Mouse (Mus musculus) lung, embryonic 15.5 days (tissue): Measurements from ENCODE around the gene Lhfpl2. TPM values are rescaled to one million over a fixed set of nuclear protein-coding genes. Genes with fewer than 3 reads are reported as not detected.

Experiments
- ATAC-seq: fragments of 200-750 bp; cut with Nextera tagmentation; 2 replicates; pipeline ENCODE4 v1.8.0; 2017; ENCODE audit warnings: moderate number of reproducible peaks, borderline replicate concordance; ENCODE audit not compliant: low FRiP score, low TSS enrichment; ENCODE audit errors: extremely low read depth
- H3K27ac ChIP-seq: fragments of 300-500 bp; sonication (generic); 2 replicates; pipeline ENCODE4 v1.5.1; 2015; ENCODE audit warnings: moderate library complexity, mild to moderate bottlenecking, inconsistent platforms
- H3K27me3 ChIP-seq: fragments of 300-500 bp; sonication (generic); 2 replicates; pipeline ENCODE4 v1.6.1; 2015; ENCODE audit warnings: inconsistent platforms
- H3K36me3 ChIP-seq: fragments of 300-500 bp; sonication (generic); 2 replicates; pipeline ENCODE4 v1.6.1; 2015; ENCODE audit warnings: inconsistent platforms
- H3K4me1 ChIP-seq: fragments of 300-500 bp; sonication (generic); 2 replicates; pipeline ENCODE4 v1.6.1; 2015; ENCODE audit warnings: inconsistent platforms
- H3K4me2 ChIP-seq: fragments of 300-500 bp; sonication (generic); 2 replicates; pipeline ENCODE4 v1.6.1; 2015; ENCODE audit warnings: inconsistent platforms, mild to moderate bottlenecking, moderate library complexity
- H3K4me3 ChIP-seq: fragments of 300-500 bp; sonication (generic); 2 replicates; pipeline ENCODE4 v1.5.1; 2015; ENCODE audit warnings: mild to moderate bottlenecking, inconsistent platforms
- H3K9ac ChIP-seq: fragments of 300-500 bp; sonication (generic); 2 replicates; pipeline ENCODE4 v1.6.1; 2015; ENCODE audit warnings: inconsistent platforms
- H3K9me3 ChIP-seq: fragments of 300-500 bp; sonication (generic); 2 replicates; pipeline ENCODE4 v1.6.1; 2016; ENCODE audit warnings: inconsistent platforms
- WGBS: fragments of 180-500 bp; shearing (Covaris S2); methylation state at CpG from one replicate; pipeline ENCODE4 v1.1.7; 2015; 5-methylcytosine and 5-hydroxymethylcytosine counted together
- polyA plus RNA-seq: library from polyadenylated mRNA; unstranded; fragments of >200 nt; fragmentation: Nextera tagmentation; extraction: Ambion mirVana; gene quantifications from 2 replicates; pipeline ENCODE4 v1.2.1, GENCODE M21; 2015

The Lhfpl2 gene
- polyA plus RNA-seq, 1 experiment from 2014 or later = 56.7 TPM

- Histone ChIP-seq H3K4me2 (peak overlapping the region; percentile 85), H3K4me1 (peaks cover 36% of the 10 kb centered on the region), H3K36me3 (no peaks in the 10 kb centered on the region), H3K27ac (0 out of 2 replicates have a peak overlapping the region, but pooled peaks have one; percentile 16), H3K27me3 (no peaks in the 10 kb centered on the region), H3K9me3 (no peaks in the 10 kb centered on the region), H3K4me3 (peak overlapping the region; percentile 43), H3K9ac (peak overlapping the region; percentile 28)
- 4% methylated on average over 54 of the region's 55 CpGs for WGBS
- peak; percentile 39 for ATAC-seq
Observed at GRCm38 (mm10) chr13:94173633-94174576, 116.3 kb downstream of the Lhfpl2 start.

GRCm38 (mm10) chr13:94174577-94175279, 117.1 kb downstream of the Lhfpl2 start:
- ATAC-seq = no peak
- Histone ChIP-seq H3K4me1 (peaks cover 40% of the 10 kb centered on the region), H3K4me3 (peak overlapping the region; percentile 43), H3K27ac (no peak overlapping the region), H3K4me2 (peak overlapping the region; percentile 85), H3K27me3 (no peaks in the 10 kb centered on the region), H3K9ac (peak overlapping the region; percentile 28), H3K36me3 (no peaks in the 10 kb centered on the region), H3K9me3 (no peaks in the 10 kb centered on the region)
- WGBS = 27% methylated on average over 16 of the region's 16 CpGs

GRCm38 (mm10) chr13:94175379-94176050, 117.9 kb downstream of the Lhfpl2 start:
- no peak overlapping the region for H3K27ac ChIP-seq
- H3K4me3 ChIP-seq = 0 out of 2 replicates have a peak overlapping the region, but pooled peaks have one; percentile 43
- H3K9me3 ChIP-seq = no peaks in the 10 kb centered on the region
- WGBS = 67% methylated on average over 6 of the region's 6 CpGs
- peak overlapping the region; percentile 85 for H3K4me2 ChIP-seq
- H3K27me3 ChIP-seq = no peaks in the 10 kb centered on the region
- no peaks in the 10 kb centered on the region for H3K36me3 ChIP-seq
- peaks cover 42% of the 10 kb centered on the region for H3K4me1 ChIP-seq
- no peak overlapping the region for H3K9ac ChIP-seq
- ATAC-seq = no peak

GRCm38 (mm10) chr13:94177148-94177547, 119.6 kb downstream of the Lhfpl2 start:
- no peak overlapping the region for H3K4me2 ChIP-seq
- no peak overlapping the region for H3K27ac ChIP-seq
- no peak overlapping the region for H3K9ac ChIP-seq
- ATAC-seq = no peak
- no peak overlapping the region for H3K4me3 ChIP-seq
- no peaks in the 10 kb centered on the region for H3K36me3 ChIP-seq
- peaks cover 51% of the 10 kb centered on the region for H3K4me1 ChIP-seq
- H3K27me3 ChIP-seq = no peaks in the 10 kb centered on the region
- 47% methylated on average over 7 of the region's 7 CpGs for WGBS
- H3K9me3 ChIP-seq = no peaks in the 10 kb centered on the region

GRCm38 (mm10) chr13:94178401-94179040, 120.9 kb downstream of the Lhfpl2 start:
- H3K9me3 ChIP-seq = no peaks in the 10 kb centered on the region
- no peak overlapping the region for H3K4me2 ChIP-seq
- no peak overlapping the region for H3K4me3 ChIP-seq
- H3K27me3 ChIP-seq = no peaks in the 10 kb centered on the region
- WGBS = 56% methylated on average over 11 of the region's 11 CpGs
- no peaks in the 10 kb centered on the region for H3K36me3 ChIP-seq
- peak; percentile 12; the same call in 1 of the 2 replicates for ATAC-seq
- no peak overlapping the region for H3K27ac ChIP-seq
- H3K9ac ChIP-seq = no peak overlapping the region
- H3K4me1 ChIP-seq = peaks cover 49% of the 10 kb centered on the region

- Histone ChIP-seq H3K4me1 (peaks cover 31% of the 10 kb centered on the region), H3K27ac (peak overlapping the region; percentile 51; the same call in 1 of the 2 replicates), H3K27me3 (no peaks in the 10 kb centered on the region), H3K9me3 (no peaks in the 10 kb centered on the region), H3K4me2 (no peak overlapping the region), H3K4me3 (no peak overlapping the region), H3K36me3 (no peaks in the 10 kb centered on the region), H3K9ac (no peak overlapping the region)
- 62% methylated on average over 5 of the region's 5 CpGs for WGBS
- ATAC-seq = peak; percentile 21; the same call in 1 of the 2 replicates
Observed at GRCm38 (mm10) chr13:94180477-94181420, 123.2 kb downstream of the Lhfpl2 start.

- Histone ChIP-seq H3K9me3 (no peaks in the 10 kb centered on the region), H3K9ac (no peak overlapping the region), H3K36me3 (no peaks in the 10 kb centered on the region), H3K4me2 (no peak overlapping the region), H3K27ac (no peak overlapping the region), H3K27me3 (no peaks in the 10 kb centered on the region), H3K4me1 (peaks cover 34% of the 10 kb centered on the region), H3K4me3 (no peak overlapping the region)
- 77% methylated on average over 5 of the region's 5 CpGs for whole genome bisulfite sequencing
- ATAC-seq = no peak
Observed at GRCm38 (mm10) chr13:94182026-94182425, 124.4 kb downstream of the Lhfpl2 start.

GRCm38 (mm10) chr13:94183372-94184021, 125.9 kb downstream of the Lhfpl2 start:
- Histone ChIP-seq H3K9ac (no peak overlapping the region), H3K4me3 (no peak overlapping the region), H3K27me3 (no peaks in the 10 kb centered on the region), H3K27ac (no peak overlapping the region), H3K4me1 (peaks cover 36% of the 10 kb centered on the region), H3K4me2 (no peak overlapping the region), H3K9me3 (no peaks in the 10 kb centered on the region), H3K36me3 (no peaks in the 10 kb centered on the region)
- 66% methylated on average over 8 of the region's 8 CpGs for WGBS
- ATAC-seq = no peak

GRCm38 (mm10) chr13:94184726-94185456, 127.3 kb downstream of the Lhfpl2 start:
- 76% methylated on average over 10 of the region's 10 CpGs for WGBS
- no peak for ATAC-seq
- Histone ChIP-seq H3K27ac (no peak overlapping the region), H3K9me3 (no peaks in the 10 kb centered on the region), H3K4me1 (peaks cover 29% of the 10 kb centered on the region; the same call in 1 of the 2 replicates), H3K9ac (no peak overlapping the region), H3K4me3 (no peak overlapping the region), H3K4me2 (no peak overlapping the region), H3K36me3 (no peaks in the 10 kb centered on the region), H3K27me3 (no peaks in the 10 kb centered on the region)

- H3K27ac ChIP-seq = no peak overlapping the region
- no peaks in the 10 kb centered on the region for H3K9me3 ChIP-seq
- no peak overlapping the region for H3K4me2 ChIP-seq
- no peak overlapping the region for H3K4me3 ChIP-seq
- no peak for ATAC-seq
- no peaks in the 10 kb centered on the region for H3K36me3 ChIP-seq
- H3K27me3 ChIP-seq = no peaks in the 10 kb centered on the region
- no peak overlapping the region for H3K9ac ChIP-seq
- peaks cover 26% of the 10 kb centered on the region; the same call in 1 of the 2 replicates for H3K4me1 ChIP-seq
- 73% methylated on average over 5 of the region's 6 CpGs for WGBS
Observed at GRCm38 (mm10) chr13:94185631-94186030, 128.0 kb downstream of the Lhfpl2 start.
